8 mouse cellular contexts compared by ENCODE assay signal in genomic region chr17:47527581-47528300, GRCm38 (mm10). TPM values are rescaled to one million over a fixed set of nuclear protein-coding genes. Genes with fewer than 3 reads are reported as not detected.
A peak's percentile ranks its signal among the peaks of the same experiment; 100 is the strongest.
DNase-seq lines count a peak whose midpoint lies in the region; ATAC-seq lines count a peak whose summit lies in the region.

No protein-coding gene starts in this region.

- H3K4me3 ChIP-seq in embryonic facial prominence, embryonic 14.5 days (ENCODE audit: low read depth, low read length) = no peak overlapping the region
- no peak overlapping the region for H3K4me3 ChIP-seq in limb, embryonic 10.5 days
- no peak overlapping the region for H3K4me3 ChIP-seq in midbrain, embryonic 14.5 days (replicated peaks; ENCODE audit: low read depth, low read length)

- H3K9me3 ChIP-seq in embryonic facial prominence, embryonic 14.5 days (ENCODE audit: control insufficient read depth, low read length) = no peaks in the 10 kb centered on the region
- no peaks in the 10 kb centered on the region for H3K9me3 ChIP-seq in limb, embryonic 10.5 days (replicated peaks)
- no peaks in the 10 kb centered on the region for H3K9me3 ChIP-seq in midbrain, embryonic 14.5 days (ENCODE audit: control insufficient read depth, low read length)

- H3K27ac ChIP-seq in embryonic facial prominence, embryonic 14.5 days (replicated peaks; ENCODE audit: low read depth, low read length) = peak overlapping the region; percentile 94
- H3K27ac ChIP-seq in limb, embryonic 10.5 days = peak overlapping the region; percentile 86
- peak overlapping the region; percentile 41; the same call in 1 of the 2 replicates for H3K27ac ChIP-seq in midbrain, embryonic 14.5 days (replicated peaks; ENCODE audit: low read depth, low read length)

- H3K27me3 ChIP-seq in embryonic facial prominence, embryonic 14.5 days (replicated peaks; ENCODE audit: control insufficient read depth, insufficient read depth, low read length) = no peaks in the 10 kb centered on the region
- no peaks in the 10 kb centered on the region for H3K27me3 ChIP-seq in limb, embryonic 10.5 days (ENCODE audit: low read depth, poor library complexity, severe bottlenecking)
- H3K27me3 ChIP-seq in midbrain, embryonic 14.5 days (ENCODE audit: control insufficient read depth, insufficient read depth, low read length) = no peaks in the 10 kb centered on the region

- peak; percentile 94 for DNase-seq in heart, adult 11 months
- DNase-seq in heart, adult 9 months (ENCODE audit: low spot score in 2 of 2) = no peak
- DNase-seq in embryonic facial prominence, embryonic 14.5 days (ENCODE audit: low spot score) = peak; percentile 94
- DNase-seq in limb, embryonic 10.5 days (ENCODE audit: low spot score) = no peak
- no peak for DNase-seq in midbrain, embryonic 14.5 days
- DNase-seq in left cerebral cortex, postnatal 14 days (ENCODE audit: low spot score in 2 of 2) = no peak
- no peak for DNase-seq in right cerebral cortex, postnatal 36 days (ENCODE audit: low spot score in 2 of 2)
- no peak for DNase-seq in cerebellum, postnatal 36 days

- peak overlapping the region; percentile 34 for H3K4me2 ChIP-seq in embryonic facial prominence, embryonic 14.5 days (ENCODE audit: low read depth, low read length)
- H3K4me2 ChIP-seq in midbrain, embryonic 14.5 days (ENCODE audit: low read length) = no peak overlapping the region

- H3K36me3 ChIP-seq in embryonic facial prominence, embryonic 14.5 days (ENCODE audit: control insufficient read depth, insufficient read depth, low read length) = no peaks in the 10 kb centered on the region
- no peaks in the 10 kb centered on the region for H3K36me3 ChIP-seq in limb, embryonic 10.5 days
- no peaks in the 10 kb centered on the region for H3K36me3 ChIP-seq in midbrain, embryonic 14.5 days (ENCODE audit: control insufficient read depth, insufficient read depth, low read length)

- WGBS in embryonic facial prominence, embryonic 14.5 days = 29% methylated on average over 10 of the region's 10 CpGs
- 56% methylated on average over 10 of the region's 10 CpGs for WGBS in limb, embryonic 10.5 days
- WGBS in midbrain, embryonic 14.5 days = 49% methylated on average over 10 of the region's 10 CpGs

- peak overlapping the region; percentile 30 for H3K9ac ChIP-seq in embryonic facial prominence, embryonic 14.5 days (ENCODE audit: low read depth, low read length)
- H3K9ac ChIP-seq in midbrain, embryonic 14.5 days (replicated peaks; ENCODE audit: low read length) = no peak overlapping the region

- ATAC-seq in embryonic facial prominence, embryonic 14.5 days (ENCODE audit: low read depth) = peak; percentile 90
- no peak for ATAC-seq in midbrain, embryonic 14.5 days (ENCODE audit: low FRiP score, low TSS enrichment)

- intact Hi-C loops in left cerebral cortex, postnatal 14 days (cut with DNase I) = no loop called here

- peaks cover 37% of the 10 kb centered on the region for H3K4me1 ChIP-seq in embryonic facial prominence, embryonic 14.5 days (ENCODE audit: control insufficient read depth, insufficient read depth, low read length)
- H3K4me1 ChIP-seq in limb, embryonic 10.5 days = peaks cover 29% of the 10 kb centered on the region
- peaks cover 4% of the 10 kb centered on the region for H3K4me1 ChIP-seq in midbrain, embryonic 14.5 days (ENCODE audit: control insufficient read depth, insufficient read depth, low read length)

RNA-seq across cellular contexts. Expression of gene Ccnd3, which starts 22.9 kb away (rescaled TPM):
- polyA plus RNA-seq in embryonic facial prominence, embryonic 14.5 days (2014; fragmentation: Nextera tagmentation; extraction: Ambion mirVana) = 519 TPM in 2 replicates
- 405 and 413 TPM in 2 replicates for polyA plus RNA-seq in limb, embryonic 10.5 days (2016; fragmentation: Nextera tagmentation; extraction: Ambion mirVana)
- polyA plus RNA-seq in midbrain, embryonic 14.5 days (2014; fragmentation: Nextera tagmentation; extraction: Ambion mirVana) = 56.4 and 67.3 TPM in 2 replicates
- 10 to 100 TPM; 30.1 to 30.7 TPM for total RNA-seq in left cerebral cortex, postnatal 14 days (2021)

RNA-seq across cellular contexts. Expression of gene Taf8, which starts 25.6 kb away (rescaled TPM):
- 19.5 and 24.3 TPM in 2 replicates for polyA plus RNA-seq in embryonic facial prominence, embryonic 14.5 days (2014; fragmentation: Nextera tagmentation; extraction: Ambion mirVana)
- polyA plus RNA-seq in limb, embryonic 10.5 days (2016; fragmentation: Nextera tagmentation; extraction: Ambion mirVana) = 32.1 and 36.8 TPM in 2 replicates
- polyA plus RNA-seq in midbrain, embryonic 14.5 days (2014; fragmentation: Nextera tagmentation; extraction: Ambion mirVana) = 17.4 and 19.2 TPM in 2 replicates
- total RNA-seq in left cerebral cortex, postnatal 14 days (2021) = 10 to 100 TPM; 14.6 to 17.1 TPM

Comparison
In these comparisons a context has a peak if more than half of its experiments do, and no peak if none do; other contexts are left out.
1. DNase-seq: peak in heart, adult 11 months (single experiment) and embryonic facial prominence, embryonic 14.5 days (single experiment); none in heart, adult 9 months (0 of 2), limb, embryonic 10.5 days (single experiment), midbrain, embryonic 14.5 days (single experiment), left cerebral cortex, postnatal 14 days (0 of 2), right cerebral cortex, postnatal 36 days (0 of 2) and cerebellum, postnatal 36 days (0 of 2).
2. H3K27ac ChIP-seq: peak in every context shown above with its lines; median percentile 94 in embryonic facial prominence, embryonic 14.5 days; 86 in limb, embryonic 10.5 days; 41 in midbrain, embryonic 14.5 days.